Mouse (Mus musculus): ENCODE measurements around the gene Gm27021. TPM values are rescaled to one million over a fixed set of nuclear protein-coding genes. Genes with fewer than 3 reads are reported as not detected.

Gene Gm27021
- total RNA-seq (2012; rRNA removed) (0.54 TPM in 1 of 2 replicates, not detected in the other), polyA plus RNA-seq (2012; ENCODE audit: insufficient read depth in 1 of 2, insufficient read length in 2 of 2, low read depth in 1 of 2, low replicate concordance in 2 of 2, missing spikeins in 1 of 2) (under 1 TPM in 1 of 2 experiments, not detected in 1; 0.21 TPM)

DNA sequence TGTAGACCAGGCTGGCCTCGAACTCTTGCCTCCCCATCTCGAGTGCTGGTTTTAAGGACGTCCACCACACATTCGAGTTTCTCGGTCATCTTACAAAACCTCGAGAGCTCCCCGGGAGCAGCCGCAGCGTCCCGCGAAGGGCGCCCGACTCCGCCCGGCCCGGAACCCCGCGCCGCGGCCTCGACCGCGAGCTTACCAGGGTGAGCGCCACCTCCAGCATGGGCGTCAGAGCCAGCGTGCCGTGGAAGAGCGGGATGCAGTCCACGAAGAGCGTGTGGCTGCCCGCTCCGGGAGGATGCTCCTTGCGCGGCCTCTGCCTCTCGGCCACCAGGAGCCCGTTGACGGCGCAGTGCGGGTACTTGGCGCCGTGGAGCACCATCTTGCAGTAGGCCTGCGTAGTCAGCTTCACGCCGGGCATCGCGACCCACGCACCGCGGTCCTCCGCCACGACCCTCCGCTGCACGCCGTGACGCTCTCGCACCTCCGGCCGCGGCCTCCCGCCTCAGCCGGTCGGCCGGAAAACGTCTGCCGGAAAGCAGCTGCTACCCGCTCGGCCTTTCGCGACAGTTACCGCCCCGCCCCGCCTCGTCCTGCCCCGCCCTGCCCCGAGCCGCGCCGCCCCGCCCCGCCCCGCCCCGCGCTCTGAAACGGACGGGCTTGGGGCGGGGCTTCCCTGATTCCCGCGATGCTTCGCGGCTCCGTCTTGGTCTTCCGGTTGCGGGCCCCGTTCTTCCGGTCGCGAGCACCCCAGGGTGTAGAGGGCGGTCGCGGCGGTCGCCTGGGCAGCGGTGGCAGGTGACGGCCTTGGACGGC is at the start of gene Gm27021, which contains the start of gene Cox4i1:
Gm27021 (minus strand) TSS at position 519 of the 813 bp plus-strand sequence.
Cox4i1 (plus strand) TSS at position 662 of the 813 bp plus-strand sequence.
- H3K9ac ChIP-seq (ENCODE audit: control insufficient read depth, low read depth, low read length, poor library complexity, severe bottlenecking): peak within 1 kb of the TSS; percentile 90
- no peak for TF ChIP-seq ETS1 (IDR thresholded peaks at IDR 0.05; ENCODE audit: low read depth, low read length)
- no peak for TF ChIP-seq CHD1 (IDR thresholded peaks at IDR 0.05; ENCODE audit: low read depth, low read length)
- TF ChIP-seq MXI1 (IDR thresholded peaks at IDR 0.05; ENCODE audit: low read depth, low read length): peak; percentile 57
- TF ChIP-seq CHD2 (IDR thresholded peaks at IDR 0.05; ENCODE audit: low read length): peak; percentile 73; the same call in 1 of the 2 replicates
- peak; percentile 95 to 96 for TF ChIP-seq POLR2A (IDR thresholded peaks at IDR 0.05; ENCODE audit: control insufficient read depth in 1 of 2, insufficient read depth in 1 of 2, low read depth in 1 of 2, low read length in 2 of 2, poor library complexity in 1 of 2)
- TF ChIP-seq ELF1 (IDR thresholded peaks at IDR 0.05; ENCODE audit: low read depth, low read length): peak; percentile 71
- 0 out of 2 replicates have a peak, but pooled peaks have one; percentile 18 for TF ChIP-seq MAX (IDR thresholded peaks at IDR 0.05; ENCODE audit: low read length)
- peak; percentile 79 for TF ChIP-seq POLR2AphosphoS2 (IDR thresholded peaks at IDR 0.05; ENCODE audit: low read length)
- peak; percentile 95 for TF ChIP-seq NELFE (IDR thresholded peaks at IDR 0.05; ENCODE audit: low read depth, low read length)
- no peak for TF ChIP-seq EP300 (IDR thresholded peaks at IDR 0.05; ENCODE audit: low read depth in 1 of 2, low read length in 2 of 2)
- TF ChIP-seq SIN3A (IDR thresholded peaks at IDR 0.05; ENCODE audit: low read length): peak; percentile 72
- peak; percentile 83 for TF ChIP-seq HCFC1 (IDR thresholded peaks at IDR 0.05; ENCODE audit: low read depth, low read length)
- TF ChIP-seq TCF12 (IDR thresholded peaks at IDR 0.05; ENCODE audit: low read depth, low read length): 0 out of 2 replicates have a peak, but pooled peaks have one; percentile 16
- peak; percentile 93 for TF ChIP-seq ZMIZ1 (IDR thresholded peaks at IDR 0.05; ENCODE audit: low read depth, low read length)
- DNase-seq (ENCODE audit: low read depth, low spot score): peak; percentile 92
- peaks cover 76% of the 10 kb centered on the region for H3K79me2 ChIP-seq (ENCODE audit: control insufficient read depth, insufficient read depth, low read length, poor library complexity)
- peaks cover 4 to 22% of the 10 kb centered on the region in 2 experiments for H3K36me3 ChIP-seq (ENCODE audit: control insufficient read depth in 1 of 2, insufficient read depth in 2 of 2, low read length in 2 of 2)
- H3K27me3 ChIP-seq (ENCODE audit: control insufficient read depth in 1 of 2, insufficient read depth in 2 of 2, low read length in 2 of 2): no peaks in the 10 kb centered on the region
- peak within 1 kb of the TSS; percentile 87 to 100 for H3K4me3 ChIP-seq (ENCODE audit: control insufficient read depth in 1 of 2, insufficient read depth in 1 of 2, low read depth in 2 of 2, low read length in 2 of 2)
- peak within 1 kb of the TSS; percentile 66 for H3K27ac ChIP-seq (ENCODE audit: control insufficient read depth, low read depth, low read length)
- no peaks in the 10 kb centered on the region for H3K9me3 ChIP-seq (replicated peaks; ENCODE audit: insufficient read depth, low read length)
- peaks cover 0 to 18% of the 10 kb centered on the region in 2 experiments; a peak in 2 of 4 replicates for H3K4me1 ChIP-seq (ENCODE audit: control insufficient read depth in 1 of 2, insufficient read depth in 2 of 2, low read length in 2 of 2)

DNA sequence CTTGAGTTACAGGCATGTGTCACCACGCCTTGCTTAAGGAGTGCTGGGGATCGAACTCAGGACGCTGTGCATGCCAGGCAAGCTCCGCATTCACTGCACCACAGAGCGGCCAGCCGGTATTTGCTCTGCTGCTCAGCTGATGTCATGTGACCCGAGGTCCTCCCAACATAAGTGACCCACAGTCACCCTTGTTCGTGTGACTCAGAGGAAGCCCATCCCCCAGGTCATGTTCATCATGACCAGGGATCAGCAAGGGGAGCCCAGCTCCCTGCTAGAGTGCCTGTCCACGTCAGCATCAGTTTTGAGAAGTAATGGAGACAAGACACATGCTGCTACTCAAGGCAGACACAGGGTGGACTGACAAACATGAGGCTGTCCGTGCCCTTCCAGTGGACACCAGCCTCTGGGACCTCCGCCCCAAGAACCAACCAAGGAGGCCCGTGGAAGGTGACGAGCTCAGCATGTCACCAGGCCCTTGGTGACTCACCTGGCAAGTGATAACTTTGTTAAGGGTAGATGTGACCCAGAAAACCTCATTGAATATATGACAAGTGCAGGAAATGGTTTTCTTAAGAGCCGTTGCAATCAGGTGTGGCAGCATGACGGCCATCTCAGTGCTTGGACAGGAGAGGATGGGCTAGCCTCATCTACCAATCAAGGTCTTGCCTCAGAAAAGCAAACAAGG is 48.3 kb upstream of the Gm27021 start:
- no peak overlapping the region for H3K4me3 ChIP-seq (ENCODE audit: control insufficient read depth in 1 of 2, insufficient read depth in 1 of 2, low read depth in 2 of 2, low read length in 2 of 2)
- H3K36me3 ChIP-seq (ENCODE audit: control insufficient read depth in 1 of 2, insufficient read depth in 2 of 2, low read length in 2 of 2): no peaks in the 10 kb centered on the region
- DNase-seq (ENCODE audit: low read depth, low spot score): no peak
- no peaks in the 10 kb centered on the region for H3K9me3 ChIP-seq (replicated peaks; ENCODE audit: insufficient read depth, low read length)
- no peaks in the 10 kb centered on the region for H3K79me2 ChIP-seq (ENCODE audit: control insufficient read depth, insufficient read depth, low read length, poor library complexity)
- H3K27ac ChIP-seq (ENCODE audit: control insufficient read depth, low read depth, low read length): no peak overlapping the region
- H3K9ac ChIP-seq (ENCODE audit: control insufficient read depth, low read depth, low read length, poor library complexity, severe bottlenecking): no peak overlapping the region
- TF ChIP-seq MYC (IDR thresholded peaks at IDR 0.05; ENCODE audit: low read depth, low read length) (no peak), HCFC1 (IDR thresholded peaks at IDR 0.05; ENCODE audit: low read depth, low read length) (no peak), TBP (IDR thresholded peaks at IDR 0.05; ENCODE audit: low read depth, low read length) (no peak)
- H3K27me3 ChIP-seq (ENCODE audit: control insufficient read depth in 1 of 2, insufficient read depth in 2 of 2, low read length in 2 of 2): no peaks in the 10 kb centered on the region
- H3K4me1 ChIP-seq (ENCODE audit: control insufficient read depth in 1 of 2, insufficient read depth in 2 of 2, low read length in 2 of 2): no peaks in the 10 kb centered on the region

All from MEL (cell line).